Mouse (Mus musculus) embryo, embryonic 9.5 days (tissue): Measurements from ENCODE around the gene Krt14.
"Not testable (repeated sequence)": the region's sequence is repeated elsewhere in the genome, so short reads cannot be mapped to it uniquely, and the experiment has no call there.

ENCODE experiments used
- DNase-seq: peaks from one replicate; pipeline ENCODE4 v3.0.0-alpha.2; 2017; ENCODE audit errors: extremely low spot score

Krt14 gene

GRCm38 (mm10) chr11:100207498-100207897, at the start of gene Krt14:
TSS of gene Krt14 (minus strand) at chr11:100207548.
- no peak for DNase-seq

DNA sequence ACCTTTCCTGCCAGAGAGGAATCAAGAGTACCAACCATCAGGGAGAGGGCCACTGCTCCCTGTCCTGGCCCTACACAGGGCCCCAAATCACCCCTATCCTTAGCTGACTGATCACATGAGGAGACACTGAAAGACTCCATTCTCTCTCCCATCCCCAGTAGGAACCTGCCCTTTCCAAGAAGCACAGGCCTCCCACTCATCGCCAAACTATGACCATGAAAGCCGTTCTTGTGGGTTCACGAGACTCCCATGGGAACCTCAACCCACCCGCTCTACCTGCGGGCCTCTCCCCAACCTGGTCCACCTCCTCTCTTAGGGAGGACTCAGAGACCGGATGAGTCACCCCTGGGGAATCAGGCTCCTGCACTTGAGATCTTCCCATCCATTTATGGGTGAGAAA, 48.2 kb upstream of the Krt14 start:
- DNase-seq = no peak

DNA sequence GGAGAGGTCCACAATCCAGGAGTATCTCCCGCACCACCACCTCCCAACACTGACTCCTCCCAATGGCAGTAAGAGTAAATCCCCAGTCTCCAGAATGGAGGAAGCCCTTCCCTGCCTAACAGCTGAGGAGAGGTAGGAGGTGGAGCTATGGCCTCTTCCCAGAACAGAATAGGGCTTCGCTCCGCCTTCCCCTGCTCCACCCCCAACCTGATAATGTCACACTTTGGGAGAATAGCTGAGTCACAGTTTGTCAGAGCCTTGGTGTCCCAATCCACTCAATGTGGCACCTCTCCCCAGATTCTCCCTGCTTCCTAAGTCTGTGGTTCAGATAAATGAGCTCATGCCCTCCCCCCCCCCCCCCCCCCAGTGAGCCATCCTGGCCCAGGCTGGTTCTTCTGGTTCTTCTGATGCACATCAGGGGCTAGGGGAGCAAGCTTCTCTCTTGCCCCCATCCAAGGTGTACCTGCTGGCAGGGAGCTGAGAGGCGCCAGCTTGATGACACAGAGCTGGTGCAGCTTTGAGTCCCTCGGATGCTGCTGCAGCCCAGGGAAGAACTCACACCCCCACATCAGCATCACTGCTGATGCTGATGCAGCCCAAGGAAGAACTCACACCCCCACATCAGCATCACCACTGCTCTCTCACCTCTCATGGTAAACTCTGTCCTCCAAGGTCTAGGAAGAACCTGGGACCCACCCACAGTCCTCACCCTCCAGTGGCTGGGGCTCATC, 47.2 kb upstream of the Krt14 start:
- DNase-seq = no peak

GRCm38 (mm10) chr11:100248852-100249465, 41.6 kb upstream of the Krt14 start, which contains the start of gene Krt16:
TSS of gene Krt16 (minus strand) at chr11:100248902.
- DNase-seq = no peak

DNA sequence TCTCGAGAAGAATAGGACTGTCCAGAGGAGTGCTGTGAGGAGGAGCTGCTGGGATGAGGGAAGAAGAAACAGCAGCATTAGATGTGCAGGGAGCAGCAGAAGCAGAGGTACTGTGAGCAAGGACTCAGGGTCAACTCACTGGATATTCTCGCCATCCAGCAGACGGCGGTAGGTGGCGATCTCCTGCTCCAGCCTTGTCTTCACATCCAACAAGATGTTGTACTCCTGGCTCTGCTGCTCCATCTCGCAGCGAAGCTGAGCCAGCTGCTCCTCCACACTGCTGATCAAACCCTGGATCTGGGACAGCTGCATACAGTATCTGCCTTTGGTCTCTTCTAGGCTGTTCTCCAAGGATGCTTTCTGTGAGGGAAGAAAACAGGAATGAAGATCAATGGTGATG, 39.1 kb upstream of the Krt14 start:
- DNase-seq = not testable (repeated sequence)

DNA sequence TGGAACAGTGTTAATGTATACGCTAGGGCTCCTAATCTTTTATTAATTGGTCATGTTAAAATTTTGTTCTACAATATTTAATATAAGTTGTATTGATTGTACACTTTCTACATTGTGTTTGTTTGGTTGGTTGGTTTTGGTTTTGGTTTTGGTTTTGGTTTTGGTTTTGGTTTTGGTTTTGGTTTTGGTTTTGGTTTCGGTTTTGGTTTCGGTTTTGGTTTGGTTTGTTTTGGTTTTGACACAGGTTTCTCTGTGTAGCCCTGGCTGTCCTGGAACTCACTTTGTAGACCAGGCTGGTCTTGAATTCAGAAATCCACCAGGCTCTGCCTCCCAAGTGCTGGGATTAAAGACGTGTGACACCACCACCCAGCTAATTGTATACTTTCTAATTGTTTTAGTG, 32.9 kb upstream of the Krt14 start:
- DNase-seq = not testable (repeated sequence)

- no peak for DNase-seq
Measured at GRCm38 (mm10) chr11:100221741-100222140, 14.4 kb upstream of the Krt14 start.

DNA sequence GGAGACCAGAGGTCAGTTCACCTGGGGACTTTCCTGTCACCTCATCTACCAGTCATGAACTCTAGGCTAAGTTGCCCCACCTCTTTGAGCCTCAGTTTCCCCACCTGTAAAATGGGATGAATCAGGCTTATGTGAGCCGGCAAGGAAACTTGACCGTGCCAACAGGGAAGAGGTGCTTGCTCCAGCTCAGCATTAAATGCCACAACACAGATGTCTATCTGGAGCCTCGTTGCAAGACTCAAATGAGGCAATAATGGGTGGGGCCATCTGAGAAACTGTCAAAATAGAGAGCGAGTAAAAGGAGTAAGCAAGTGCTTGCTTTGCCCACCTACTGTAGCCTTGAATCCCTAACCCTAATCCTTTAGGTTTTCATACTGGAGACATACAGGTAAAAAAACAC, 12.0 kb upstream of the Krt14 start:
- no peak for DNase-seq

GRCm38 (mm10) chr11:100208542-100208941, 1.2 kb upstream of the Krt14 start:
- DNase-seq = no peak

GRCm38 (mm10) chr11:100203448-100203847, 3.9 kb downstream of the Krt14 start:
- peak; percentile 54 for DNase-seq

GRCm38 (mm10) chr11:100202906-100203305, 4.4 kb downstream of the Krt14 start:
- DNase-seq = no peak

GRCm38 (mm10) chr11:100200104-100200820, 7.1 kb downstream of the Krt14 start:
- no peak for DNase-seq

DNA sequence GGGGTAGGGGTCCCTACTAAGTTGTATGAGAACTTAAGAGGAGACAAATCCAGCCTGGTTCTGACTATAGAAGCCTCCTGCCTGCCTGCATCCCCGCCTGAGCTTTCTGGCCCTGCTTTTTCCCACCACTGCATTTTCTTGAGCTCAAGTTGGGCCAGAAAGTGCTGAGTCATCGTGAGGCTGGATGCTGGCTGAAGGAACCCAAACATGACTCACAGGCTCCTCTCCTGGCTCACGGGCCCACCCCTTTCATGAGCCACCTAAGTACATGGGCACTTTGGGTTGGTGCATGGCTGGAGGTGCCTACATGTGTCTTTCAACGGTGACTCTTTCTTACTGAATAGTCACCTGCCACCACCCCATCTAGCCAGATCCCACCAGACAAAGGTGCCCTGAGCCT, 8.7 kb downstream of the Krt14 start:
- no peak for DNase-seq

- DNase-seq = no peak
Measured at GRCm38 (mm10) chr11:100192992-100193391, 14.4 kb downstream of the Krt14 start, which contains the start of gene Krt9. TSS of gene Krt9 (minus strand) at chr11:100193246.

DNA sequence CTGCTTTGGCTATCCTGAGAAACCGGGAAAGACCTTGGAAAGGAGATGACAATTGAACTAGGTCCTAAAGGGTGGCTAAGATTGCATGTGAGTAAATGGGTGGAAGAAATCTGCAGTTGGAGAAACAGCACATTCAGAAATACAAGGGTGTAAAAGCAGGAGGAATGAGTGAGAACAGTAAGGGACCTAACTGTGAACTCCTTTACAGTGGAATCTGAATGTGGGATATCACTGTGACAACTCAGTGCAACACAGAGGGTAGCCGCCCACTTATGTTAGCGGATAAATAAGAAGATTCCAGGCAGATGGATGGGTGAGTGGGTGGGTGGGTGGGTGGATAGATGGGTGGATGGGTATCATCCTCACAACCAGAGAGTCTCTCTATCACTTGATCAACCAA, 15.5 kb downstream of the Krt14 start:
- no peak for DNase-seq

GRCm38 (mm10) chr11:100186736-100187135, 20.6 kb downstream of the Krt14 start:
- DNase-seq = no peak

DNA sequence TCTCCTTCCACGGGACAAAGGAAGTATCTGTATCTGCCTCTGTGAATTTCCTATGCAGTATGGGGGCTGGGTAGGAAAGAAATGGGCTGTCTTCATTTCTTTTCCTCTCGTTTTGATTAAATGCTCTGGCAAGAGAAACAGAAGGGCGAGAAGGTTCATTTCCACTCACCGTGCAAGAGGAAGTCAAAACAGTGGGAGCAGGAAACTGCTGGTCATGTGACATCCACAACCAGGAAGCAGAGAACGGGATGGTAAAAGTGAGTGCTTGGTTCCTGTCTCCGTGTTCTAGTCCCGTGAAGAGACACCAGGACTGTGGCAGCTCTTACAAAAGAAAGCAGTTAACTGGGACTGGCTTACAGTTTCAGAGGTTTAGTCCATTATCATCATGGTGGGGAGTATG, 25.6 kb downstream of the Krt14 start:
- no peak for DNase-seq

DNA sequence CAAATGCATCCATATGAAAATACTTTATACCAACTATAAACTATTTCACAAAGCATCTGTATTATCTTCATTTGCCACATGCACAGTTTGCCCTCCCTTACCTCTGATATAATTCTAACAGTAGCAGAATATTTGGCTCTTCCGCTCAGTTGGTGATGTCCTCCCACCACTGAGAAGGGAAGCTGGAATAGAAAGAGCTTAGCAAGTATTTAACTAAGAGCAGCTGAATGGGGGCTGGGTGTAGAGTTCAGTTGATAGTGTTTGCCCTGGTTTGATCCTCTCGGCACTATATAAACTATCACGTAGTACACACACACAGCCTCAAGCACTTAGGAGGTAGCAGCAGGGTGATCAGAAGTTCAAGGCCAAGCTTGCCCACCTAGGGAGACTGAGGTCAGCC, 28.1 kb downstream of the Krt14 start:
- no peak for DNase-seq

- DNase-seq = no peak
Measured at GRCm38 (mm10) chr11:100178307-100178706, 29.0 kb downstream of the Krt14 start.

DNA sequence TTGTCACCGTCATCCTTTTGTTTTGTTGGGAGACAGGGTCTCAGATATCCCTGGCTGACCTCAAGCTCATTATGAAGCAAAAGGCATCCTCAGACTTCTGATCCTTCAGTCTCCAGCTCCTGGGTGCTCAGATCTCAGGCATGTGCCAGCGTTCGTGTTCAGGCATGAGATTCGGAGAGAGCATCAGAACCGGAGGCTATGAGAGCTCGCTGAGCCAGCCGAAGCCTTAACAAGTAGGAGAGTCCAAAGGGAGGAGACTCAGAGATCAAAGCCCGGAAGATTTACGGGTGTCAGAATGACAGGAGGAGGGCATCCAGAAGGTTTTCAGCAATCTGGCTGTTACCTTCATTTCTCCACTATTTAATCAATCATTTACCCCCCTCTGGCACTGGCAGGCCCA, 30.6 kb downstream of the Krt14 start:
- no peak for DNase-seq

DNA sequence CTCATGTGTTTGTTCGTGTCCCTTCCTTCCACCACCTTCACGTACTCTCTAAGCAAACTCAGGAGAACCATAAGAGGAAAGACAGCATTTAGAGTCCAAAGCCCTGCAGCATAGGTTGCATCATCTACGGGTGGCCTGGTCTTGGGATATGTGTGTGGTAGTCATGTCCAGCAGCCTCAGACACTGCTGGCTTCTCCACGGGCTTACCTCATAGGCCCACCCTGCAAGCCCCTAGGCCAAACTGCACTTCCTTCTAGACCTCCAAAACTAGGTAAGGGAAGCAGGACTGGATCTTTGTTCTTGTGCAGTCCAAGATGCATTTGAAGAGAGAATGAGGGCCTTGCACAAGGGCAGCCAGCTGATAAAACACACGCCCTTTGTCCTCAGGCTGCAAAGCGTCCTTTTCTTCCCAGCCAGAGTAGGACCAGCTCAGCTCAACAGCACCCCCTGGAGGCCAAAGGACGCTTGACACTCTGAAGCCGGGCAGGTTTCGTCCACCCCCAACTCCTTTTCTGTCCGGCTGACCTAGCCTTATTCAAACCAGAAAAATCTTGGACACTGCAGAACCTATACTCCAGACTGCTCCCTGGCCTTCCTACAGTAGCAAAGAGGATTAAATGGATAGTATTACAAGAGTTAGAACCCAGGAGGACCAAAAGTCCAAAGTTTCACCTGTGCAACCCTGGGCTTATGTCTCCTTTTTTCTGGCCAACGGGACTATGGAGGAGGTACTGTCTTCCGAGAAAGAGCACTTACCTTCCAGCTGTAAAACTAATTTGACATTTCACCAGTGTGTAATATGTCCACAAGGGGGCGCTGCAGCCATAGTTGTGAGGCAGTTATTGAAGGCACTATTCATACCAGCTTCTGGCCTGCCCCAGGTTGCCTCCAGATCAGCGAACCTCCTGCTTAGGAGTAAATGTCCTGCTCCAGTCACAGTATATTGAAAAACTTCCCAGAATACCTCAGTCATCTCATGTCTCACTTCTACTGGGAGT, 38.3 kb downstream of the Krt14 start:
- DNase-seq = peak; percentile 87

DNA sequence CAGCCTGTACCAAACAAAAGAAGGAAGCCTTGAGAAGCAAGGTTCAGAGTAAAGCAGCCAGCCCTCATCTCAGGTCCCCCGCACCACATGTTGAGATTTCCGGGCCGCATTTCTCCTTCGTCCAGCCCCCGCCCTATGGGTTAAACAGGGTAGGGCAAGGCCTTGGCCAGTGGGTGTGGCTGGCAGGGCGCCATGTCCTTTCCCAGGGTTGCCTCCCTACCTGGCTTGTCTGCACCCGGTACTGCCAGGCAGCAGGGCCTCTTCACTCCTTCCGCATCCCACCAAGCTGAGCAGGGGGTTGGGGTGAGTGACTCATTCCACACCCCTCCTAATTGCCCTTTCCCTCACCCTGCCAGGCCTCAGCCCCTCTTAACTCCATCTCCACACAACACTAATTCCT, 39.3 kb downstream of the Krt14 start:
- no peak for DNase-seq
